Comparison of ENCODE assay signal across 15 mouse cellular contexts in the genomic region with DNA sequence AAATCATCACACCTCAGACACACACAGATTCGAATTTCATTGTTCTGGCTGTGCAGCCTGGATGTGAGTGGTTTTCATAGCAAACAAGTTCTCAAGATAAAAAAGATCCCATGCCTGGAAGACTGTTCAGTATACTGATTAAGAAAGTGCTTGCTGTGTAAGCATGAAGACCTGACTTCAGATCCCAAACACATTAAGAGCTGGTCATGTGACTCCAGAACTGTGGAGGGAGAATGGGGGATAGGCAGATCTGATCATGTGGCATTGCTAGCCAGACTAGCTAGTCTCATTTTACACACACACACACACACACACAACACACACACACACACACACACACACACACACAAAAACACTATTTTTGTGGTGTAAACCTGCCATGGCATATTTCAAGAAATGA.
"Had no signal": no experiment of that assay in that cellular context is flagged by ENCODE, and none has a peak within 500 bp of the region (broad histone marks: within the 10 kb centered on the region; RNA-seq: fewer than 3 reads in every experiment).

No protein-coding gene starts in this region.

- H3K27me3 ChIP-seq: neural tube, embryonic 12.5 days; neural tube, embryonic 13.5 days; neural tube, embryonic 15.5 days had no signal

- DNase-seq: right cerebral cortex, adult 18-20 months; right cerebral cortex, postnatal 14 days; right cerebral cortex, postnatal 25 days; right cerebral cortex, postnatal 4 days; spleen, adult 18-20 months; thymus, adult 18-20 months; thymus, adult 2 months; thymus, postnatal 14 days; thymus, postnatal 25 days; thymus, postnatal 36 days; thymus, postnatal 4 days had no signal

- H3K4me3 ChIP-seq: neural tube, embryonic 12.5 days; neural tube, embryonic 13.5 days; neural tube, embryonic 15.5 days; stomach, embryonic 15.5 days had no signal

- H3K4me2 ChIP-seq: neural tube, embryonic 12.5 days; neural tube, embryonic 13.5 days; neural tube, embryonic 15.5 days; stomach, embryonic 15.5 days had no signal

- H3K36me3 ChIP-seq: neural tube, embryonic 12.5 days; neural tube, embryonic 13.5 days; neural tube, embryonic 15.5 days; stomach, embryonic 15.5 days had no signal
